Mouse (Mus musculus): ENCODE measurements around the gene Dnah12. TPM values are rescaled to one million over a fixed set of nuclear protein-coding genes. Genes with fewer than 3 reads are reported as not detected.
"Not testable (repeated sequence)": the region's sequence is repeated elsewhere in the genome, so short reads cannot be mapped to it uniquely, and the experiment has no call there.

The Dnah12 gene
- polyA plus RNA-seq, 1 experiment from 2014 or later, result 0.28 TPM

DNA sequence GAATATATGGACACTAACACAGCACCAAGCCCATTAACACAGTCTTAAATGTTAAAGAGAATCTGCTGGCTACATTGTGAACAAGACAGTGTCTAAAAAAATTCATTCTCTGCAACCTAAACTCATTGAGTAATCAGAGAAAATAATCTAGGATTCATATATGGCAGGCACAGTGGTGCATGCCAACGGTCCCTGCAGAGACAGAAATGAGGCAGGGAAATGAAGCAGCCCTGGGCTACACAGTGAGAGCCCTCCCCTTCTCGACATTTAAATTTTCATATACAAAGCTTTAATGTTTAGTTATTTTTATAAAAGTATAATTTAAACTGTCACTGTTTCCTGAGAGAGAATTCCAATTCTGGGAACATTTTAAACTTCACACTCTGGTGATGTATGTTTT is 206.4 kb downstream of the Dnah12 start:
- Histone ChIP-seq H3K36me3 (replicated peaks) (no peaks in the 10 kb centered on the region), H3K4me2 (no peak overlapping the region), H3K9ac (no peak overlapping the region), H3K4me3 (no peak overlapping the region), H3K27ac (no peak overlapping the region), H3K27me3 (replicated peaks) (no peaks in the 10 kb centered on the region), H3K9me3 (no peaks in the 10 kb centered on the region), H3K4me1 (no peaks in the 10 kb centered on the region)
- ATAC-seq (replicated peaks), result no peak
- WGBS, result 85% methylated on average over 2 of the region's 2 CpGs

DNA sequence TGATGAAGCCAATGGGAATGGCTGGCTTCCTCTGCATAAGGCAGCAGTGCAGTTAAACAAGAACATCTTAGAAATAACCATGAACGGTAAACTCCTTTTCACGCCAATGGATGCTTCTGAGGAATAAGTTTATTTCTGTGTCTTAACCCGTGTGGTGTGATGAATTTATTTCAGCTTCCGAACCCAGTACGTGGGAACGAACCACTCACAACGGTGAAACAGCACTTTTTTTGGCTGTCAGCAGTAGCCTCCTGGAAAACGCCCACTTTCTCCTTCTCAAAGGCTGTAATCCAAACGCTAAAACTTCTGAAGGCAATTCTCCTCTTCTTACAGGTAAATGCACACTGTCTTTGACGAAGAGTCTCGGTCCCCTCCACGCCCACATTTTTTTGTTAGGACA is 207.8 kb downstream of the Dnah12 start:
- no peaks in the 10 kb centered on the region for H3K27me3 ChIP-seq (replicated peaks)
- H3K9ac ChIP-seq, result no peak overlapping the region
- H3K4me1 ChIP-seq, result no peaks in the 10 kb centered on the region
- no peak overlapping the region for H3K4me2 ChIP-seq
- H3K4me3 ChIP-seq, result no peak overlapping the region
- H3K27ac ChIP-seq, result no peak overlapping the region
- ATAC-seq (replicated peaks), result no peak
- no peaks in the 10 kb centered on the region for H3K9me3 ChIP-seq
- 91% methylated on average over 12 of the region's 12 CpGs for WGBS
- H3K36me3 ChIP-seq (replicated peaks), result no peaks in the 10 kb centered on the region

DNA sequence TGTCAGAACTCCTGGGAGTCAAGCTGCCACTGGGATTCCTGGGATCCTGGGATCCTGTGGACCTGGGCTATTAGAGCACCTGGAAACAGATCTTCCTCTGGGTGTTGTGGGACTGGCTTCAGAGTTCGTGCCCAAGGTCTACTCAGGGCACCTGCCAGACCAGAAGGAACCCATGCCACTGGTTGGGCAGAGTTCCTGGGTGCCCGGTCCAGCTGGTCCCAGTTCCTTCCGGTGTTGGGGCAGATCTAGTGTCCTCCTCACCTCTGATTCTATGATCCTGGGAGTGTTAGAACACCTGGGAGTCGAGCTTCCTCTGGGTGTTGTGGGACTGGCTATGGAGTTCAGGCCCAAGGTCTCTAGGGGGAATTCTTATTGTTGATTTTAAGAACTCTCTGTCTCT is 214.3 kb downstream of the Dnah12 start:
- 87% methylated on average over 4 of the region's 4 CpGs for WGBS
- no peak overlapping the region for H3K27ac ChIP-seq
- no peaks in the 10 kb centered on the region for H3K9me3 ChIP-seq
- H3K4me1 ChIP-seq, result no peaks in the 10 kb centered on the region
- H3K4me3 ChIP-seq, result no peak overlapping the region
- H3K9ac ChIP-seq, result no peak overlapping the region
- ATAC-seq (replicated peaks), result no peak
- H3K4me2 ChIP-seq, result no peak overlapping the region
- H3K36me3 ChIP-seq (replicated peaks), result no peaks in the 10 kb centered on the region
- H3K27me3 ChIP-seq (replicated peaks), result no peaks in the 10 kb centered on the region

DNA sequence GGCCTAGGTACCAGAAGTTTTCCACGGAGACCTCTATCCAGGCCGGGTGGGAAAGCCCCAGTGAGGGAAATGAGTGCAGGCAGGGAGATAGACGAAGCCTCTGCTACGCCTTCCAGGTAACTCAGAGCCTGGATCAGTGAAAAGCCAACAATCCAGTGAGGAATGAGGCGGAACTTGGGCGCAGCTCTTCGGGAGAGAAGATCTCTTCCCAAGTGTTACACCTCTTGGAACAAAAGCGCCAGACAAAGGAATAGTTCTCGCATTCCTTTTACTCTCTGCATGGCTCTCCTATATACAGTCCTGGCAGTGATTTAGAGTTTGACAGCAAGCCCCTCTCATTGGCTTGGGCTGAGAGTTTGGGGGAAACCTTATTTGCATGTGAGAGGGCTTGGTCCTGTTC is 217.4 kb downstream of the Dnah12 start:
- not testable (repeated sequence) for H3K4me2 ChIP-seq; H3K4me3 ChIP-seq; H3K9ac ChIP-seq; H3K9me3 ChIP-seq; ATAC-seq (replicated peaks); H3K4me1 ChIP-seq; H3K27me3 ChIP-seq (replicated peaks); H3K27ac ChIP-seq; H3K36me3 ChIP-seq (replicated peaks)
- 48% methylated on average over 9 of the region's 9 CpGs for WGBS

- no peaks in the 10 kb centered on the region for H3K36me3 ChIP-seq (replicated peaks)
- no peak overlapping the region for H3K4me2 ChIP-seq
- no peak overlapping the region for H3K4me3 ChIP-seq
- 68% methylated on average over 6 of the region's 6 CpGs for WGBS
- no peaks in the 10 kb centered on the region for H3K9me3 ChIP-seq
- ATAC-seq (replicated peaks), result no peak
- H3K27me3 ChIP-seq (replicated peaks), result no peaks in the 10 kb centered on the region
- H3K9ac ChIP-seq, result no peak overlapping the region
- H3K4me1 ChIP-seq, result no peaks in the 10 kb centered on the region
- no peak overlapping the region for H3K27ac ChIP-seq
These were observed 218.1 kb downstream of the Dnah12 start for GRCm38 (mm10) chr14:26911201-26911600.

- 90% methylated on average over 13 of the region's 13 CpGs for WGBS
These were observed 218.8 kb downstream of the Dnah12 start for GRCm38 (mm10) chr14:26911826-26912225.

DNA sequence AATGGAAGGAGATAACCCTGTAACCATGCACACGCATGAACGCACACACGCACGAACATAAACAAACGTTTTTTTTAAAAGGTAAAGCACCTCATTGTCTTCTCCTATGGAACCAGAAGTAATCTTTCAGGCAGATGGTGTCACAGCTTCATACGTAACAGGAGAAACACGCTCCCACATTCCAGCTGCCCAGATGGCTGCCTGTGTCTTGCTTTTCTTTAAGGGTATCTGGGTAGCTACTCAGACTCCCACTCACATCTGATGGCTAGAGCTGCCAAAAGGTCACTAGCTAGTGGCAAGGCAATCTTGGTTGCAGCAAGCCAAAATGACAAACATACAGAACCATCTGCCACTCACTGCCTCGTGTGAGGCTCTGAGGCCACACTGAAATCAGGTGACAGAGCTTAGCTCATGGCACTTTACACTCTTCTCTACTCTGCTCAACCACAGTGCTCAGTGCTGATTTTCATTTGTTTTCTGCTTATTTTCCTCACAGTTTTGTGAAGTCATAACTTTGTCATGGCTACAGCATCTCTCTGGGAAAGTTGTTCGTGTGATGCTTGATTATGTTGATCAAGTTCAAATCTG is 220.7 kb downstream of the Dnah12 start:
- H3K4me1 ChIP-seq, result no peaks in the 10 kb centered on the region
- no peak overlapping the region for H3K4me2 ChIP-seq
- ATAC-seq (replicated peaks), result no peak
- no peaks in the 10 kb centered on the region for H3K9me3 ChIP-seq
- no peaks in the 10 kb centered on the region for H3K27me3 ChIP-seq (replicated peaks)
- WGBS, result 69% methylated on average over 9 of the region's 9 CpGs
- no peak overlapping the region for H3K27ac ChIP-seq
- H3K9ac ChIP-seq, result no peak overlapping the region
- H3K36me3 ChIP-seq (replicated peaks), result 0 out of 2 replicates have a peak, but pooled peaks cover 3% of the 10 kb centered on the region
- H3K4me3 ChIP-seq, result no peak overlapping the region

More at GRCm38 (mm10) chr14:26911826-26912225, 218.8 kb downstream of the Dnah12 start:
- ATAC-seq (replicated peaks), result no peak
- H3K9ac ChIP-seq, result no peak overlapping the region
- H3K27me3 ChIP-seq (replicated peaks), result no peaks in the 10 kb centered on the region
- H3K27ac ChIP-seq, result no peak overlapping the region
- no peak overlapping the region for H3K4me2 ChIP-seq
- H3K4me3 ChIP-seq, result no peak overlapping the region
- no peaks in the 10 kb centered on the region for H3K36me3 ChIP-seq (replicated peaks)
- H3K9me3 ChIP-seq, result no peaks in the 10 kb centered on the region
- no peaks in the 10 kb centered on the region for H3K4me1 ChIP-seq

DNA sequence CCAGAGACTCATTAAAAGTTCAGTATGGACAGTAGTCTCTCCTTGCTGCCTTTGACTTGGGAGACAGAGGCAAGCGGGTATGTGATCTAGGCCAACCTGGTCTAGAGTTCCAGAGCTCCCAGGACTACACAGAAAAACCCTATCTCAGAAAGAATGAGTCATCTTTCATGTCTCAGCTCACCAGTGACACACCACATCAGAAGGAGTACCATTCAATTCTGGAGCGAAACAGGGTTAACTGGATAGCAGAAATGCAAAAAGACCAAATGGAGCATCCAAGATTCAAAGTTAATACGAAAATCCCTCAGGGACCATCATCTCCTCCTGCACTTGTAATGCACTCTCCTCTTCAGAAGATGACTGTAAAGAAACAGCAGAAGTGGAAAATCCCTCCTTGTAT is 226.2 kb downstream of the Dnah12 start:
- no peaks in the 10 kb centered on the region for H3K27me3 ChIP-seq (replicated peaks)
- H3K4me3 ChIP-seq, result no peak overlapping the region
- no peak overlapping the region for H3K4me2 ChIP-seq
- H3K4me1 ChIP-seq, result no peaks in the 10 kb centered on the region
- no peak overlapping the region for H3K27ac ChIP-seq
- peaks cover 17% of the 10 kb centered on the region for H3K36me3 ChIP-seq (replicated peaks)
- H3K9ac ChIP-seq, result no peak overlapping the region
- ATAC-seq (replicated peaks), result no peak
- 96% methylated on average over 3 of the region's 3 CpGs for WGBS
- no peaks in the 10 kb centered on the region for H3K9me3 ChIP-seq

DNA sequence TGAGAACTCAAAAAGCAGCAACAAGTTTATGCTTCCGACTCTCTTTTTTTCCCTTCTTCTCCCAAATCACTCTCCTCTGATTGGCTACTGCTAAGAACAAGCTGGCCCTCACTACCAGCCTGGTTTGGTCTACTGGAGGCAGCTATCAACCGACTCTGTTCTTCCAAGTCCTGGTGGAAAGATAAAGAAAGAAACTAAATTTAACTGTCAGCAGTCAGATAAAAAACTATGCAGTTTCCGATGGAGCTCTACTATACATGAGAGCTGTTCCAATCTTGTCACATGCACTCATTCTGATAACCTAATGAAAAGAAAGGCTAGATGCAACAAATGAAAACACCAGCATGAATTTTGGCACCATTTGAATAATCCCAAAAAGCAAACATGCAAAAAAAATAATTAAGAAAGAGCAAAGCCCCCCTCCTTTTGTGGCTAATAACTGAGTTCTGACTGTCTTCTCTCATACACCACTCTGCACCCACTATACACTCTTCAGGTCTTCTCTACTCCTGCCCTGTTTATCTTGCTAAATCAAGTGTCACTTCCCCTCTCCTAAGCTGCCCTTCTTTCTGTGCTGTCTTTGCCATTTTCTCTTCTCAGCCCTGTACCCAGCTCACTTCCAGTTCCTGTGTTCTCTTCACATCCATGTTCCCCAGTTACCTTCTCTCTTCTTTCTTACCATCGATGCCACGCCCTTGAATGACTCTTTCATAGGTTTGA is 230.8 kb downstream of the Dnah12 start:
- H3K27me3 ChIP-seq (replicated peaks), result no peaks in the 10 kb centered on the region
- ATAC-seq (replicated peaks), result no peak
- peaks cover 27% of the 10 kb centered on the region for H3K36me3 ChIP-seq (replicated peaks)

GRCm38 (mm10) chr14:26934891-26935290 is 241.8 kb downstream of the Dnah12 start:
- Histone ChIP-seq H3K4me3 (no peak overlapping the region), H3K9me3 (no peaks in the 10 kb centered on the region), H3K4me2 (no peak overlapping the region), H3K27ac (no peak overlapping the region), H3K4me1 (no peaks in the 10 kb centered on the region), H3K36me3 (replicated peaks) (peaks cover 14% of the 10 kb centered on the region; the same call in 1 of the 2 replicates), H3K9ac (no peak overlapping the region), H3K27me3 (replicated peaks) (no peaks in the 10 kb centered on the region)
- ATAC-seq (replicated peaks), result no peak
- WGBS, result 85% methylated on average over 3 of the region's 3 CpGs

More for the DNA sequence above, 230.8 kb downstream of the Dnah12 start:
- no peaks in the 10 kb centered on the region for H3K4me1 ChIP-seq
- WGBS, result 95% methylated on average over 5 of the region's 5 CpGs
- H3K4me2 ChIP-seq, result no peak overlapping the region
- H3K9ac ChIP-seq, result no peak overlapping the region
- H3K9me3 ChIP-seq, result no peaks in the 10 kb centered on the region
- no peak overlapping the region for H3K27ac ChIP-seq
- no peak overlapping the region for H3K4me3 ChIP-seq

DNA sequence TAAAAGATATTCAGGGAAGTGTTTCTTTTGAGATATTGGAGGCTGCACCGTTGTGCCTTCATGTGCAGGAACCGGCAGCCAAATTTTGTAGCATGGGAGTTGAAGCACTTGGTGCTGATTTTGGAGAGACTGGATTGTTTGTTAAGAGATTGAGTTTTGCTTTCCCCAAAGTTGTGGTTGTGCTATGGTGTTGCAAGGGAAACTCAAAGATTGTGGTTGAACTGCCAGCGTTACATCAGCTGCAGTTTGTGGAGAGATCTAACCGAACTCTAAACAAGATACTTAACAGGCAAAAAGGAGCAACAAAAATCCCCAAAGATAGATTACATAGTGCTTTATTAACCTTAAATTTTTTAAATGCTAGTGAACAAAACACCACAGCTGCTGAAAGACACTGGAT is 242.5 kb downstream of the Dnah12 start:
- 94% methylated on average over 4 of the region's 4 CpGs for WGBS
- ATAC-seq (replicated peaks), result no peak
- Histone ChIP-seq H3K4me3 (no peak overlapping the region), H3K9ac (no peak overlapping the region), H3K9me3 (no peaks in the 10 kb centered on the region), H3K36me3 (replicated peaks) (peaks cover 14% of the 10 kb centered on the region; the same call in 1 of the 2 replicates), H3K27ac (no peak overlapping the region), H3K4me2 (no peak overlapping the region), H3K27me3 (replicated peaks) (no peaks in the 10 kb centered on the region), H3K4me1 (no peaks in the 10 kb centered on the region)
